Mouse (Mus musculus) kidney, adult 18-20 months (tissue): Measurements from ENCODE around the gene Thy1.

ENCODE experiments used
- DNase-seq: peaks from one replicate; pipeline ENCODE4 v3.0.0; 2021

Gene Thy1

DNA sequence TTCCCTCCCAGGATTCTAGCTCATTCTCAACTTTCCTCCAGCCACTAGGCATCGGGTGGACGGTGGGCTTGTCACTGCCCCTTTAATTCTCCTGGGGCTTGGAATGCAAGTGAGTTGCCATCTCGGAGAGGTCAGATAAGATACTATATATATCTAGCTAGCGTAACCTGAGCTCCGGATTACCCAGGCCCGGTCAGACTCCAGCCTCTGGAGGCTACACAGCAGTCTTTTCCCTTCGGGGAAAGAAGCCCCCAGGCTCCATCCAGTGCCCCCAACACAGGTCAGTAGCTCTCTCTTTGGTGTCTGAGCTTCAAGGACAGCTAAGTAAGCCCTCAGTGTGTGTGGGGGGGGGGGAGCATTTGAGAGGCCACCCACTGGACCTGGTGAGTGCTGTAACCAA, 26.1 kb downstream of the Thy1 start:
- no peak for DNase-seq

DNA sequence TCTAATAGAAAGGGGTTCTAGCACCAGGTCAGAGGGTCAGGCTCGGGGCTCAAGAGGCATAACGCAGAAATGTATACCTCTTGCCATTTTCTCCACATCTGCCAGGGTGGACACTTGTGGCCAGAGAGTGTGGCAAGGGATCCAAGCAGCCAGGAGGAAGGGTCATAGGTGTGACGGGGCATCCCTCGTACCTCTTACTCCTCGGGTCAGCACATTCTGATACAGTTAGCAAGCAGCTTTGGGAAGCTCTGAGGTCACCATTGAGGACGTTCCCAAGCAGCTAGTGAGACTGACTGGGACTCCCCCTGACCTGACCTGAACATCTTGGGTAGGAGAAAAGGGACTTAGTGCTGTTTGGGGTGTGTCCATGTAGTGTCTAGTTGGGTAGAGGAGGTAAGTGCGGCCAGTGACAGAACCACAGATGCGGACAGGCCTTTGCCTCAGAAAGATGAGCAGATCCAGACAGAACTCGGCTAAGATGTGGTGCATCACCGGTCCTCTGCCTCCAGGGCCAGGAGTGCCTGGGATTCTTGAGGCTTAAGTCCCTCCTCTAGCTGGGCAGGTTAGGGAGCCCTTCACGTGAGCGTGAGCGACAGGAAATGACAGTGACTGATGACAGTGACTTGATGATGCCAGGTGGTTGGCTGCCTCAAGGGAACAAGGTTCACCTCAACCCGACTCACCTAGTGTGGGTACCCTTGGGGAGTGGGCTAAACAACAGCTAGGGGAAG, 27.1 kb downstream of the Thy1 start:
- no peak for DNase-seq

DNA sequence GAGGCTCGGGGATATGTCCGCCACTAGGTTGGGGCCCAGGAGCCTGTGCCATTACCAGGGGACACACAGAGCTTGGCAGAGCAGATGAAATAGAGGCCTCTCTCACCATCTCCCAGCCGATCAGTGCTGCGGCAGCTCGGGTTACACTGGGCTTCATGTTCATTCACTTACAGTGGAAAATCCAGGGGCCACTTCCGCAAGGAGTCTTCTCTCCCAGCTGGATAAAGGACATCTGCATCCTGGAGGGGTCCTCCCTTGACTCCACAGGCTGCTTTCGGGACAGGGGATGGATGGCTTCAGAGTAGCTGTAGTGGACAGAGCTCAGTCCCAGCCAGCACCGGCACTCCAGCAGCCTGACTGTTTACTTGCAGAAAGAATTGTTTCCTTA, 27.7 kb downstream of the Thy1 start:
- no peak for DNase-seq

DNA sequence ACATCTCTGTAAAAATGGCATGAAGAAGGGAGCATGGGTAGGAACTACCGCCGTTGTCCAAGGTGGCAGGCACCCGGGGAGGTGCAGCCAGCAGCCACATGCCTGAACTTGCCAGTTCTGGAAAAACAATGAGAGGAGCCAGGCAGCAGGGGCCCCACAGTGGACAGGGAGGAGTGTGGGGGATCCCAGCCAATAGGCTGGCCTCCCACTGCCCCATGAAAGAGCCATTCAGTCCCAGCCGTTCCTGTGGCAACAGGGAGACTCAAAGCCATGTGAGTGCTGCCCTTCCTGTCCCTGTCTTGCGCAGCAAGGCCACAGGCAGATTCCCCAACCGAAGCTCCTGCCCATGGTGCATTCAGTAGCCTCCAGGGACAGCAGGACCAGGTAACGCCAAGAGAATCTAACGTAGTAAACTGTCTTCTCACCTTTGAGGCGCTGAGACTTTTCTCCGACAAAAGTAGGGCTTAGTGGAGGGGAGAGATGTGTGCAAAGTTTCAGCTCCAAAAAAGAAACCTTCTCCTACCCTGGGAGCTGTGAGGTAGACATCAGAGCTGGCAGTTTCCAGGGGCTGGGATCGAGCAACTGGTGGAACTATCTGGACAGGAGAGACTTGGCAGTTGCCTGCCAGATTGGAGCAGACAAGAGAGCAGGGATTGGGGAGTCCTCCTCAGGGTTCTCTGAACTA, 28.9 kb downstream of the Thy1 start:
- DNase-seq = no peak

DNA sequence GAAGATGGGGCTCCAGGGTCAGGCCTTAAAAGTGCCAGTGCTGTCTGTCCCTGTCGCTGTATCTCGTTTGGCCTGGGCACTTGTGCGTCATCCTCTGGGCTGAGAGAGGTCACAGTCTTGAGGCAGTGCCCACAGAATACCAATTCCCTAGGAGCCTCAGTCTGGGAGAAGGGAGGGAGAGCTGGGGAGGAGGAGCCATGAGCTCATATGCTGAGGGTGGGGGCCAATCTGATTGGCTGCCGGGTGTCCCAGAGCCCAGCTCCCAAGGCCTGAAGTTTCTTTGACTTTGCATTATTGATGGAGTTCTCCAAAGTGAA, 29.4 kb downstream of the Thy1 start:
- DNase-seq = peak; percentile 16

DNA sequence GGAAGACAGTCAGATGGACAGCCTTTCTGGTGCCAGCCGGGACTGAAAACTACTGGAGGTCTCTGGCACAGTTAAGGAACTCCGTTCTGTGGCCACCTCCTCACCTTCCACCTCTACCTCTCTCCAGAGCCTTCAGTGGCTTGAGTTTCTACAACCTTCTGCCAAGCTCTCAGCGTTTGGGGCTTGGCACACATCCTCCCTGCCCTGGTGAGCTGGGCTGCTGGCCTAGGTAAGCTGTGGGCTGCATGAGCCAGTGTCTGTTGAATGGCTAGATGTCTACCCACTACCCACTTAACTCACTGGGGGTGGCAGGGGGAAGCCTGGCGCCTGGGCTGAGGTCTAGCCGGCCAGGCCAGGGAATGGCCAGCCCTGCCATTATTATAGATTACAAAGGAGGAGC, 29.9 kb downstream of the Thy1 start:
- DNase-seq = peak; percentile 5

DNA sequence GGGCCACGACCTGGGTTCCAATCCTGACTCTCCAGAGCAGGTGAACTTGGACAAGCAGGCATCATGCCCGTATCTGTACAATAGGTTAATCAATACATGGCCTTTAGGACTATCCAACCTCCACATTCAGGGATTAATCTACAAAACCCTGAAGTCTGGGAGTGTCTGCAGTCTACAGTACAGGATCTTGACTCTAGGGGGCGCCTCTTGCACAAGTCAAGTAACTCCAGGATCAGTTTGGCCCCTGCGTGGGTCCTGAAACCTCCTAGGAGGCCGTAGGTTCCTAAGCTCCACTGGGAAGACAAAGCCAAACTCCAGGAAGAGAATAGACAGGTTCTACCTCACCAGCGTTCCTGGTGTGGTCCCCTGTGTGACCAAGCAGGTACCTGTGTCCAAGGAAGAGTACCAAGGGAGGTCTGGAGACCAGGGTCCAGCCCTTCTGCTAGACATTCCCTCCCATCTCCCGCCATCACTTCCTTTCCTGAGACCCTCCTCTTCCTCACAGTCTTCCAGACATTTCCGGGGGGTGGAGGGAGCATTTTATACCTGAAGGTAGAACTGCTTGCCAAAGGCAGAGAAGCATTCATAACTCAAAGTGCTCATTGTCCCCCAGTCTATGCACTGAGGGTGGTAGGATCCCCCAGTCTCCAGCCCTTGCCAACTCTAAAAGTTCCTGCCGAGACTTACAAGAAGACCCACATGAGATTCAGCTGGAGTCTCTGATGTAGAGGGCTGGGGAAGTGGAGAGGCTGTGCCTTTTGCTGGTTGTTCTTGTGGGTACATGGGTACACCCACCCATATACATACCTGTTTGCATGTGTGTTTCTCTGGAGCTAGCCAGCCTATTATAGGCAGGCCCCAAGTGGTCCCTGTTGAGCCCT, 31.5 kb downstream of the Thy1 start:
- DNase-seq = peak; percentile 67

DNA sequence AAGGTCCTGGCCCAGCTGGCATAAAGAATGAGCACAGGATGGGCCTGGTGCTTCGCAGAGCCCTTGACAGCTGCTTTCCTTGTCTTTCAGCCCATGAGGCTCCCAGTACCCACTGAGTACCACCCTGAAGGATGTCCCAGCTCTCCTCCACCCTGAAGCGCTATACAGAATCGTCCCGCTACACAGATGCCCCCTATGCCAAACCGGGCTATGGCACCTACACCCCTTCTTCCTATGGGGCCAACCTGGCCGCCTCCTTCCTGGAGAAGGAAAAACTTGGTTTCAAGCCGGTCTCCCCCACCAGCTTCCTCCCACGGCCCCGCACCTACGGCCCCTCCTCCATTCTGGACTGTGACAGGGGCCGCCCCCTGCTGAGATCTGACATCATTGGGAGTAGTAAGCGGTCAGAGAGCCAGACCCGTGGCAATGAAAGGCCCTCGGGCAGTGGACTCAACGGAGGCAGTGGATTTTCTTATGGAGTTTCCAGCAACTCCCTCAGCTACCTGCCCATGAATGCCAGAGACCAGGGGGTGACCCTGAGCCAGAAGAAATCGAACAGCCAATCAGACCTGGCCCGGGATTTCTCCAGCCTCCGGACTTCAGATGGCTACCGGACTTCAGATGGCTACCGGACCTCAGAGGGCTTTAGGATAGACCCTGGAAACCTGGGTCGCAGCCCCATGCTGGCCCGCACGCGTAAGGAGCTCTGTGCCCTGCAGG, 32.3 kb downstream of the Thy1 start:
- peak; percentile 61 for DNase-seq

DNA sequence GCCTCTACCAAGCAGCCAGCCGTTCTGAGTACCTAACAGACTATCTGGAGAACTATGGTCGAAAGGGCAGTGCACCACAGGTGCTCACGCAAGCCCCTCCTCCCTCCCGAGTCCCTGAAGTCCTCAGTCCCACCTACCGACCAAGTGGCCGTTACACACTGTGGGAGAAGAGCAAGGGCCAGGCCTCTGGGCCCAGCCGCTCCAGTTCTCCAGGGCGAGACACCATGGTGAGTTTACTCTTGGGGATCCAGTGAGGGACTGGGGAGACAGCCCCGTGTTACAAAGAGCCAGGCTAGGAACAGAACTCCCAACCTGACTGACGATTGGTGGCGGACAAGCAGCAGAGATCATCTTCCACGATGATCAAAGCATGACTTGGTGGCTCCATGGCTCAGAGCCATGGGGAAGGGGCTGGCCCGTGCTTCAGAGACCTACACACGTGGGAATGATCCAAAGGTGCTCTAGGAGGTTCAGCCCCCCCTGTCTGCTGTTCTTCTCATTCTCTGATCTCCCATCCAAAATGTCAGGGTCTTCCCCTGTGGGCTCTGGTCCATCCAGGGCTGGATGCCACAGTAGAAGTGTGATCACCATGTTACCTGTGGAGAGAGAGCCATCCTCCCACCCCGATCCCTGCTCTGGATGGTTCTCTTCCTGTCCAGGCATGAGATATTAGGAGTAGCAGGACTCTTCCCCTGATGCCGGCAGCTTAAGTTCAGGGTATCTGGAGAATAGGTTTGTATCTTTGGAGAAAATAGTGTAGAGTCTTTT, 33.0 kb downstream of the Thy1 start:
- DNase-seq = no peak

DNA sequence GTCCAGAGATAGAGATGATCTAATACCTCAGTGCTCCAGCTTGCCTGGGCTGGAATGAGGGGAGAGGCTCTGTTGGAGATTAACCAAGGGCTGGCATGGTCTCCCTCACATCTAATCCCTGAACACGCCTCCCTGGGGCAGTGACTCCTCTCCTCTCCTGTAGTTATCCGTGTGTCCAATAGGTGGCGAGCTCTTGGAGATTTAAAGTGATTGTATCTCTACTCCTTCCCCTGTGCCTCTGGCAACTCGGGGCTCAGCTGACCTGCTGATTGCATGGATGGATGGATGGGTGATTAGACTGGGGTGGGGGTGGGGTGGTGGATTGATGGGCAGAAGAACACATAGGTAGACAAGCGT, 33.6 kb downstream of the Thy1 start:
- peak; percentile 81 for DNase-seq

DNA sequence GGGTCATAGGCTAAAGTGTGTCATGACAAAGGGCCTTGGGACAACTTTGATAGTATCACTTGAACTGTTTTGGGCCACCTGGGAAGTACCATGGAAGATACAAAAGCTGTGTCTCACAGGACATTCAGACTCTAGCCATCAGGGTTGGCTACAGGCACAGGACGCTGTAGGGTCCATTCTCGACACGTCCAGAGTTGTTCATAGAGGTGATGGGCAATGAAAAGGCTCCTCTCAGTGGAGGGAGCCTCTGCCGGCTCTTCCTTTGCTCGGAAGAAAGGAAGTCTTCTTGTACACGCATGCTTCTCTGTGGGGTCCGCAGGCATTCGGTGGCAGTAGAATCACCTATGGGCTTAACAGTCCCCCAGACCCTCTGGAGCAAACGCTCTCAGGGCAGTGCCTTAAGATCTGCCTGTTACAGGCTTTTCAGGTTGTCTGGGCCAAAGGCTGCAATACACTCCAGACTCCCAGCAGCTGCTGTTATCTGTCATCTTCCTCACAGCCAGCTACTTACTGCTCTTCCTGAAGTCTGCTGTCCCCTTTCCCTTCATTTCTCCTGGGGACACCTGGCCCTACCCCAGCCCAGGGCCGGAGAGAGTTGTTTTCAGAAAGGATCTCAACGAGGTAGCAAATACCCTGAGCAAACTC, 34.2 kb downstream of the Thy1 start:
- no peak for DNase-seq

DNA sequence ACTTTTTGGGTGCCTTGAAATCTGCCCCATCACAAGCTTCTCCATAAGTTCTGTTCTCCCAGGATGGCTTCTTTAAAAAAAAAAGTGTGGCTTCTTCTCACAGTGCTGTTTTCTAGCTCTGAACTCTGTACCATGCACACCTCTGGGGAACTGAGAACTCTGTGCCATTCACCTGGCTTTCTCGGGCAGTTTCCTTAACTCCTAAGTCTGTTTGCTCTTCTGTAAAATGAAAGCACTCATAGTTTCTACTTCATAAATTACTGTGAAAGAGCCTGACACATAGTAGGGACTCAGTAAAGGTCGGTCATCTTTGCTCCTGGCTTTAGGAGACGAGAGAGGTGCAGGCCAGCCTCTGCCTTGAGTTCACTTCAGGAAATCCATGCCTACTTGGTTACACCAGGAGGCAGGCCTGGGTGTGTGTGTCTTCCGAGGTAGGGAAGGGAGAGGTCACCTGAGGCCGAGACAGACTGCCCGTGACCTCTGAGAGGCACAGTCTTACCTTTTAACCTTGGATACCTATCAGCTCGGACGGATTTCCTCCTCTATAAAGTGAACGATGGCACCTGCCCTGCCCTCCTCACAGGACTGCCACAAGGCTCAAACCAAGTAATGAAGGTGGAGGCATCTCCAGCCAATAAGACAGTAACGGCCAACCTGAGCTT, 35.1 kb downstream of the Thy1 start:
- DNase-seq = peak; percentile 40

DNA sequence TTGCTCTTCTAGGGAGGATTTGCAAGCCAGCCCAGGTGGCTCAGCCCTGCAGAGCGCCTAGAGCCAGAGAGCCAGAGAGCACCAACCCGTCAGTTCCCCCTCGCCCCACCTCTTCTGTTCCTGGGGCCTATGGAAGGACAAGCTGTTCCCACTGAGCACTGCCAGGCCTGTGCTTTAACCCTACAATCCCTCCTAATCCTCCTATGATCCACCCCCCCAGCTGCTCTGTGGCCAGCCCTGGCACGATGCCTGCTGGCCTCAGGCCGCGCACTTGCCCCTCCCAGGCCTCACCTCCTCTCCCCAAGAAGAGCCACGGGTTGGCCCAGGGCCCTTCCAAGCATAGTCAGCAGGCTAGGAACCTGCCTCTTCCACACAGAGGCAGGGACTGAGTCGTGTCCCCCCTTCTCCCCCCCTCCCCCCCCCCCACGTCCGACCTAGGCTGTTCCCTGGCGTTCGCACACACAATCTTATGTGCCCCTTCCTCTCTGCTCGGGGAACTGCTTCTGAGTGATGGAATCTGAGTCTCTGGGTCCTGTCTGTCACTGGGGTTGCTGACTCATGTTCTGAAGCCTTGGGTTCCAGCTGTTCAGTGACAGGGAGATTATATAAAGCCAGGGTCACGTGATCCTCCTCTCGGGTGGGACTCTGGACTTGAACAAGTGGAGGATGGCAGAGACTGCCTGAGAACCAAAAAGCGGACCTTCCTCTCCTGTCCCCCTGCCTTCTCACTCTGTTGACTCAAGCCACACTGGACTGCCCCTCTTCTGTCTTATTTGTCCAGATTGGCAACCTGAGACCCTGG, 36.0 kb downstream of the Thy1 start:
- peak; percentile 92 for DNase-seq

DNA sequence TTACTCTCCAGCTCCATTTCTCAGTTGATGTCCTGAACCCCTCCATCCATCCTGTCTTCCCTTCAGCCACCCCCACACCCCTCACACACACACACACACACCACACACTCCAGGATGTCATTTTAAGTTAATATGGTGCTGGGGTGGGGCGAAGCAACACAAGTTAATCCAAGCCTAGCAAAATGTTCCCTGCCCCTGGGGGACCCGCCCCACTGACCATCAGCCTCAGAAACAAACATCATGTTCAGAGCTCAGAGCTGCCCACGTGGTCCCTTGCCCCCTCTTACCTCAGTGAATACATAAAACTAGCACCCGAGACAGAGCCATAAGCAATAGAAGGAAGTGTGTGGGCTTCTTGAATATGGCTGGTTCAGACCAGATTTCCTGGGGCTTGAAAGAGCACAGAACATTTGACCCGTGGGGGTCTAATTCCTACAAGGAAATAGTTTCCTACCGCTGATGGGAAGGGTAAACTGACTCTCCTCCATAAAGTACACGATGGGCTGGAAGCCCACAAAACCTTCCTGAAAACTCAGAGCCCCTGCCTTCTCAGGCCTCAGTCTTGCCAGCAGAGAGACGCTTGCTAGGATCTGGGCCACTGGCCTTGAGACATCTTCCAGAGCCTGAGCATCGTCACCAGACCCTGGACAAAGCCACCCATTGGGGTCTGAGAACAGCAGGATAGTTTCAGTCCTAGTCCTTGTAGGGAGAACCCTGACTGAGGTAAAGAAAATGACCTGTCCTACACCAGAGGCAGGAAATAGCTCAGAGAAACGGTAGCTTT, 37.0 kb downstream of the Thy1 start:
- peak; percentile 86 for DNase-seq

DNA sequence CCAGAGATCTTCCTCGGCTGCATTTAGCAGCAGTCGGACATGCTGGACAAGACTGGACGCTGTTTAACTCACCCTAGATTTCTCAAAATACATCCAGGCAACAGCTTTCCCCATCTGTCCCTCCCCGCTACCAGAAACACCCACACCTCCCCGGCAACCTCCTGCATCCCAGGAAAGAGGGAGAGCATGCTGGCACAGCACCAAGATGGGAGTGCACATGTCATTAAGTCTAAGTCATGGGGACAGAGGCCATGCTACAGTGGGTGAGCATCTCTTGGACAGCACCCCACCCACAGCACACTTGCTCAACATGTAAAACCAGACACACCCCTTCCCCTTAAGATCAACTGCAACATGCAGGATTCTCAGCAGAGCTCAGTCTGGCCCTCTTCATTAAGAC, 37.8 kb downstream of the Thy1 start:
- DNase-seq = peak; percentile 65

DNA sequence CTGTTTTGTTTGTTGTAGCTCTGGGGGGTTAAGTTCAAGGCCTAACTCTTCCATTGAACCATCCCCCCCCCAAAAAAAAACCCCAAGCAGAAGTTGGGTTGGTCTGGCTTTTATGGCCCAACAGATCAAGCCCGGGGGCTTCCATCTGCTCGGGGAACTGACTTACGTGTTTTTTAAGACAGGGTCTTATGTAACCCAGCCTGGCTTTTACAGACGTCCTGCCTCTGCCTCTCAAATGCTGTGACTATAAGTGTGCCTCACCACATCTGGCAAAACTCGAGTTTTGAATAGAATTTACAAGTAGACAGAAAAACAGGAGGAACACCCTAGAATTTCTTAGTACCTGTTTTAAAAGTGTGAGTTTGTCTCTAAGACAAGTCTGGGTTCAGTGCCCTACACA, 38.4 kb downstream of the Thy1 start:
- no peak for DNase-seq

DNA sequence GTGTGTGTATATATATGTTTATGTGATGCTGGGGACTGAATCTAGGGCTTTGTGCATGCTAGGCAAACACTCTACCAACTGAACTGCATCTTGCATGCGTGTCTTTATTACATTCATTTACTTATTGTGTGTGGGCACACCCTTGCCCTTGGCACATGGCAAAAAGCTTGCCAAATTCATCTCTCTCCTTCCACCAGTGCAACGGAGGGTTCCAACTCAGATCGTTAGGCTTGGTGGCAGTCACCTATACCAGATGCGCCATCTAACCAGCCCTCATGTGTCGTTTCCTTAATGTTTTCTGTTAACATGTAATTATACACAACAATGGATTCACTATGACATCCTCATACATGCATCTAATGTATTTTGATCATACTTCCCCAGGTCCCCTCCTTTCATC, 39.1 kb downstream of the Thy1 start:
- no peak for DNase-seq

DNA sequence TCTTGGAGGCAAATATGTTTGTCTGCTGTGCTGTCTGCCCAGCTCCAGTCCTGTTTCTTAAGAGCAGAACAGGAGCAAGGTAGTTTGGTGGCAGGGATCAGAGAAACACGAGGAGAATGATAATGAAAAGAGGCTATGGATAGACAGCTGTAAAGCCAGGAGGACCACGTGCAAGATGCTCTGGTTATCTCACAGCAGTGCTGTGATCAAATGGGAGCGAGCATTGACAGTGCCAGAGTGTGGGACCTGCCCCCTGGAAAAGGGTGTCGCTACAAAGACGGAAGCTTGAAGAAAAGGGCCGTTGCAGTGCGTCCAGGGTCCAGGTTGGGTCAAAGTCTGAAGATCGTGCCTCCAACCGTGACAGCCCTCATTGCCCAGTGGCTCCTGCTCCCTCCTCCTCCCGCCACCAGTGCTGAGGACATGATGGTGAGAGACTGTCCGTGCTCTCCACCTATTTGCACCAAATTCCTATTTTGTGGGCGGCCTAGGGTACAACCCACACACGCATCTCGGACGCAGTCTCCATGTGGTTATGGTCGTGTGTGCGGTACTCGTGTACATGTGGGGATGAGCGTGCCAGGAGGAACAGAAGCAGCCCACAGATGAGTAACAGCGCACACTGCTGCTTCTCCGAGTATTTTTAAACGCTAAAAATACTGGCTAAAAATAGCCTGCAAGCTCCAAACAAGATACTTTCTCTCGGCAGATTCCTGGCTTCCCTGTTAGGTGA, 40.4 kb downstream of the Thy1 start:
- peak; percentile 83 for DNase-seq

DNA sequence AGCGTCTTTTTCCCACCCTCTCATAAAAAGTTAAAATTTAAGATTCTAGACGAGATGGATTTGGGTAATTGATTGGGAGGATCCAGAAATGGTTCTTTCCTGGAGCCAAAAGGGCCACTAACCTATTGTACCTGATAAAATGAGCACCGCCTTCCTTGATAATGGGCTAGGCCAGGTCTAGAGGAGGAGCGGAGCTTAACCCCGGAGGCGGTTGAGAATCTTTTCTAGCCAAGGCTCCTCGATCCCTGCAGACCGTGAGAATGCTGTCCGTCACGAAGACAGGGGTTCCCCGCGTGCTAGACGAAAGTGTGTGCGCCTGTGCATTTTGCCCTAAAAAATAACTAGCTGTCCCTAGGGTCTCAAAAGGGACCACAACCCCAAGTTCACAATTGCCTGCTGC, 41.1 kb downstream of the Thy1 start:
- no peak for DNase-seq
